Mouse (Mus musculus): Measurements from ENCODE around the gene Ryr1.
A peak's percentile ranks its signal among the peaks of the same experiment; 100 is the strongest.

DNA sequence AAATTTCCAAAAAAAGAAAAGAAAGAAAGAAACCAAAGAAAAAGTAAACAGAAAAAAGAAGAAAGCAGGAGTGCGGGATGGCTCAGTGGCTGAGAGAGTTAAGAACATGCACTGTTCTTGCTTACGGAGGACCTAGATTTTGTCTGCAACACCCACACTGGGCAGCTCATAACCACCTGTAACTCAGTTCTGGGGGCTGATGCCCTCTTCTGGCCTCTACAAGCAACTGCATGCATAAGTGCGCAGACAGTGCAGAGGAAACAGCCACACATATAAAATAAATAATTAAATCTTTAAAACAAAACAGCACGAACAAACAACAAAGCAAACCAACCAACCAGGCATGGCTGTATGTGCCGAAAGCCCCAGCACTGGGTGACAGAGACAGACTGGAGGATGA, 92.3 kb downstream of the Ryr1 start:
- no peak for TF ChIP-seq POLR2A (IDR thresholded peaks at IDR 0.05; ENCODE audit: borderline replicate concordance, low read depth, low read length)
- peak; percentile 28; the same call in 1 of the 2 replicates for TF ChIP-seq CTCF (IDR thresholded peaks at IDR 0.05; ENCODE audit: low read depth, low read length)

Data from bone marrow macrophage, adult 2 months (primary cell).